7 mouse cellular contexts compared by ENCODE assay signal in the genomic region with DNA sequence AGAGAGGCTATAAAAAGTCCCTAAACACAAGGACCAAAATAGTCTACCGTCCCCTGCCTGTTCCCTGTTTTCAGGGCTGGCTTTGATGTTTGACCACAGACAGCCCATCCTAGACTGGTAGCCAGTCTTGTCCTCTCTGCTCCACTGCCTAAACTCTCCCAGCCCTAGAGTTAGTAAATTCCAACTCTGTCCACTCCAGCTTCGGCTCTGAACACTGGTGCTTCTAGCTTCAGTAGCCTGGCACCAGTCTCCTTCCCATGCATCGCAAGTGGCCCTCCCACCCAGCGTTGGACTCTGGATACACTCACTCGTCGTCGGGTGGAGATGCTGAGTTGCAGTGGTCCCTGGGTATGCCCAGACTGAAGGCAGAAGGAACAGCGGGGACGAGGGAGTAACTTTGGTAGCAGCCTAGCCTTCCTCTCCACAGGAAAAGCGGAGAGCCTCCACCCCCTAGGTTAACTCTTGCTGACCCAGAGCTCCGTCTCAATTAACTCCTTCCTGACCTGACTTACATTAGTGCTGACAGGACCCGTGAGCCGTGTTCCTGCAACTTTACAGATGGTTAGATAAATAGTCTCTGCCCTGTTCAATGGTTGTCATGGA. TPM values are rescaled to one million over a fixed set of nuclear protein-coding genes. Genes with fewer than 3 reads are reported as not detected.
DNase-seq lines count a peak whose midpoint lies in the region; ATAC-seq and TF ChIP-seq lines count a peak whose summit lies in the region.

TSS of gene Grrp1 (minus strand) at position 385 of the 603 bp plus-strand sequence.

- ATAC-seq in hindbrain, postnatal 0 days: no peak

- no peak within 1 kb of the TSS for H3K9ac ChIP-seq in hindbrain, postnatal 0 days (replicated peaks; ENCODE audit: low read length)

- peak within 1 kb of the TSS; percentile 58 for H3K4me3 ChIP-seq in forebrain, embryonic 10.5 days
- peak within 1 kb of the TSS; percentile 52 for H3K4me3 ChIP-seq in hindbrain, postnatal 0 days (ENCODE audit: low read length)

- no peak for TF ChIP-seq CTCF in hindbrain, postnatal 0 days (IDR thresholded peaks at IDR 0.05; ENCODE audit: low read depth)

- H3K4me1 ChIP-seq in forebrain, embryonic 10.5 days: peaks cover 100% of the 10 kb centered on the region
- H3K4me1 ChIP-seq in hindbrain, postnatal 0 days (ENCODE audit: insufficient read depth, low read length): peaks cover 17% of the 10 kb centered on the region

- WGBS in forebrain, embryonic 10.5 days: under 1% methylated on average over 13 of the region's 13 CpGs
- 2% methylated on average over 13 of the region's 13 CpGs for WGBS in hindbrain, postnatal 0 days

- peak; percentile 82 for DNase-seq in embryo, embryonic 10.5 days (ENCODE audit: low spot score)
- DNase-seq in forebrain, embryonic 10.5 days (ENCODE audit: extremely low spot score, low spot score): peak; percentile 61
- DNase-seq in hindbrain, postnatal 0 days (ENCODE audit: low spot score): peak; percentile 16
- DNase-seq in lung, postnatal 10 days: peak; percentile 58
- DNase-seq in cerebellum, adult 8-10 months: no peak
- no peak for DNase-seq in left cerebral cortex, postnatal 25 days (ENCODE audit: low spot score in 2 of 2)
- no peak for DNase-seq in cerebellum, postnatal 14 days

- intact Hi-C loops in left cerebral cortex, postnatal 25 days (cut with DNase I): loop anchor here (5.0 to 10.0 kb wide), 2 partner anchors 103 to 231 kb away; no protein-coding TSS in a partner anchor

- peak within 1 kb of the TSS; percentile 79 for H3K27ac ChIP-seq in forebrain, embryonic 10.5 days
- H3K27ac ChIP-seq in hindbrain, postnatal 0 days: peak within 1 kb of the TSS; percentile 46; the same call in 1 of the 2 replicates

- H3K9me3 ChIP-seq in forebrain, embryonic 10.5 days: no peaks in the 10 kb centered on the region
- no peaks in the 10 kb centered on the region for H3K9me3 ChIP-seq in hindbrain, postnatal 0 days (ENCODE audit: low read length)

- H3K36me3 ChIP-seq in forebrain, embryonic 10.5 days (replicated peaks): no peaks in the 10 kb centered on the region
- H3K36me3 ChIP-seq in hindbrain, postnatal 0 days (ENCODE audit: insufficient read depth, low read length): no peaks in the 10 kb centered on the region

- peak within 1 kb of the TSS; percentile 36 for H3K4me2 ChIP-seq in hindbrain, postnatal 0 days (ENCODE audit: low read depth, low read length)

- H3K27me3 ChIP-seq in forebrain, embryonic 10.5 days (ENCODE audit: poor library complexity, severe bottlenecking): peaks cover 81% of the 10 kb centered on the region
- H3K27me3 ChIP-seq in hindbrain, postnatal 0 days (ENCODE audit: insufficient read depth, low read length): peaks cover 15% of the 10 kb centered on the region

RNA-seq across cellular contexts. Expression of gene Grrp1, which starts in this region (rescaled TPM):
- 8.3 and 8.4 TPM in 2 replicates for polyA plus RNA-seq in forebrain, embryonic 10.5 days (2016; fragmentation: Nextera tagmentation; extraction: Ambion mirVana)
- 13.7 and 18.4 TPM in 2 replicates for total RNA-seq in hindbrain, postnatal 0 days (2014; rRNA removed)
- polyA plus RNA-seq in hindbrain, postnatal 0 days (2015; fragmentation: Nextera tagmentation; extraction: Ambion mirVana): 11.1 and 12.2 TPM in 2 replicates
- total RNA-seq in left cerebral cortex, postnatal 25 days (2021): 1 to 10 TPM; 4.0 TPM

Comparison
In these comparisons a context has a peak if more than half of its experiments do, and no peak if none do; other contexts are left out.
1. DNase-seq: peak in embryo, embryonic 10.5 days (single experiment), forebrain, embryonic 10.5 days (single experiment), hindbrain, postnatal 0 days (single experiment) and lung, postnatal 10 days (single experiment); none in cerebellum, adult 8-10 months (single experiment), left cerebral cortex, postnatal 25 days (0 of 2) and cerebellum, postnatal 14 days (0 of 2).